Mouse (Mus musculus): ENCODE measurements around the gene Gm20441. TPM values are rescaled to one million over a fixed set of nuclear protein-coding genes. Genes with fewer than 3 reads are reported as not detected.

The Gm20441 gene
- polyA plus RNA-seq, 1 experiment from 2014 or later: not detected

- peaks cover 15% of the 10 kb centered on the region for H3K4me1 ChIP-seq
- no peaks in the 10 kb centered on the region for H3K27me3 ChIP-seq
- no peak overlapping the region for H3K9ac ChIP-seq
- no peak overlapping the region for H3K27ac ChIP-seq (replicated peaks)
- H3K4me2 ChIP-seq (replicated peaks): no peak overlapping the region
- H3K4me3 ChIP-seq (replicated peaks): no peak overlapping the region
- no peak for ATAC-seq (ENCODE audit: insufficient number of reproducible peaks, low FRiP score, low TSS enrichment, low read depth)
- over 99% methylated on average over 3 of the region's 3 CpGs for WGBS
- peaks cover 21% of the 10 kb centered on the region for H3K36me3 ChIP-seq
- no peaks in the 10 kb centered on the region for H3K9me3 ChIP-seq (replicated peaks)
Measured at GRCm38 (mm10) chr10:75760311-75760710, 20.4 kb downstream of the Gm20441 start.

GRCm38 (mm10) chr10:75756719-75757118, 24.0 kb downstream of the Gm20441 start:
- Histone ChIP-seq H3K36me3 (peaks cover 54% of the 10 kb centered on the region), H3K27ac (replicated peaks) (no peak overlapping the region), H3K9me3 (replicated peaks) (no peaks in the 10 kb centered on the region), H3K27me3 (no peaks in the 10 kb centered on the region), H3K4me1 (no peaks in the 10 kb centered on the region), H3K4me2 (replicated peaks) (no peak overlapping the region), H3K9ac (no peak overlapping the region), H3K4me3 (replicated peaks) (no peak overlapping the region)
- no peak for ATAC-seq (ENCODE audit: insufficient number of reproducible peaks, low FRiP score, low TSS enrichment, low read depth)
- 89% methylated on average over 11 of the region's 11 CpGs for WGBS

GRCm38 (mm10) chr10:75744017-75744416, 36.7 kb downstream of the Gm20441 start:
- Histone ChIP-seq H3K9me3 (replicated peaks) (no peaks in the 10 kb centered on the region), H3K9ac (no peak overlapping the region), H3K27me3 (no peaks in the 10 kb centered on the region), H3K27ac (replicated peaks) (no peak overlapping the region), H3K4me2 (replicated peaks) (no peak overlapping the region), H3K36me3 (peaks cover 91% of the 10 kb centered on the region), H3K4me1 (peaks cover 4% of the 10 kb centered on the region; the same call in 1 of the 2 replicates), H3K4me3 (replicated peaks) (no peak overlapping the region)
- 36% methylated on average over 3 of the region's 3 CpGs for WGBS
- peak; percentile 78 for ATAC-seq (ENCODE audit: insufficient number of reproducible peaks, low FRiP score, low TSS enrichment, low read depth)

- Histone ChIP-seq H3K4me1 (peaks cover 4% of the 10 kb centered on the region; the same call in 1 of the 2 replicates), H3K27me3 (no peaks in the 10 kb centered on the region), H3K9me3 (replicated peaks) (no peaks in the 10 kb centered on the region), H3K4me3 (replicated peaks) (no peak overlapping the region), H3K4me2 (replicated peaks) (no peak overlapping the region), H3K9ac (no peak overlapping the region), H3K36me3 (peaks cover 91% of the 10 kb centered on the region), H3K27ac (replicated peaks) (0 out of 2 replicates have a peak overlapping the region, but pooled peaks have one; percentile 48)
- 67% methylated on average over 12 of the region's 12 CpGs for WGBS
- no peak for ATAC-seq (ENCODE audit: insufficient number of reproducible peaks, low FRiP score, low TSS enrichment, low read depth)
Measured at GRCm38 (mm10) chr10:75743369-75743768, 37.4 kb downstream of the Gm20441 start.

GRCm38 (mm10) chr10:75740866-75741265, 39.9 kb downstream of the Gm20441 start:
- WGBS: 95% methylated on average over 3 of the region's 3 CpGs
- no peaks in the 10 kb centered on the region for H3K27me3 ChIP-seq
- H3K9ac ChIP-seq: no peak overlapping the region
- H3K4me2 ChIP-seq (replicated peaks): no peak overlapping the region
- H3K9me3 ChIP-seq (replicated peaks): no peaks in the 10 kb centered on the region
- no peak overlapping the region for H3K27ac ChIP-seq (replicated peaks)
- H3K36me3 ChIP-seq: peaks cover 88% of the 10 kb centered on the region
- no peak overlapping the region for H3K4me3 ChIP-seq (replicated peaks)
- no peak for ATAC-seq (ENCODE audit: insufficient number of reproducible peaks, low FRiP score, low TSS enrichment, low read depth)
- peaks cover 4% of the 10 kb centered on the region; the same call in 1 of the 2 replicates for H3K4me1 ChIP-seq

GRCm38 (mm10) chr10:75725449-75725848, 55.3 kb downstream of the Gm20441 start:
- Histone ChIP-seq H3K9ac (no peak overlapping the region), H3K4me3 (replicated peaks) (no peak overlapping the region), H3K4me1 (no peaks in the 10 kb centered on the region), H3K36me3 (peaks cover 84% of the 10 kb centered on the region), H3K27me3 (no peaks in the 10 kb centered on the region), H3K27ac (replicated peaks) (no peak overlapping the region), H3K9me3 (replicated peaks) (no peaks in the 10 kb centered on the region), H3K4me2 (replicated peaks) (no peak overlapping the region)
- ATAC-seq (ENCODE audit: insufficient number of reproducible peaks, low FRiP score, low TSS enrichment, low read depth): no peak
- WGBS: 89% methylated on average over 7 of the region's 7 CpGs

Other genes starting within 250 kb of the Gm20441 start
- 4.9 and 6.3 TPM in 2 replicates for gene Lrrc75b, start 220.6 kb downstream of the Gm20441 start, polyA plus RNA-seq (2015; fragmentation: Nextera tagmentation; extraction: Ambion mirVana)
- gene Ggt1, start 219.3 kb downstream of the Gm20441 start, polyA plus RNA-seq (2015; fragmentation: Nextera tagmentation; extraction: Ambion mirVana): 1.7 and 2.2 TPM in 2 replicates
- 2.8 and 3.2 TPM in 2 replicates for gene Ggt5, start 191.6 kb downstream of the Gm20441 start, polyA plus RNA-seq (2015; fragmentation: Nextera tagmentation; extraction: Ambion mirVana)
- 9.0 and 10.1 TPM in 2 replicates for gene Susd2, start 136.9 kb downstream of the Gm20441 start, polyA plus RNA-seq (2015; fragmentation: Nextera tagmentation; extraction: Ambion mirVana)
- gene Cabin1, start 16.6 kb downstream of the Gm20441 start, polyA plus RNA-seq (2015; fragmentation: Nextera tagmentation; extraction: Ambion mirVana): 29.4 and 30.0 TPM in 2 replicates
- 53.2 and 58.3 TPM in 2 replicates for gene Ddt, start 7.5 kb downstream of the Gm20441 start, polyA plus RNA-seq (2015; fragmentation: Nextera tagmentation; extraction: Ambion mirVana)
- 17.1 and 18.1 TPM in 2 replicates for gene Gstt3, start 460 bp upstream of the Gm20441 start, polyA plus RNA-seq (2015; fragmentation: Nextera tagmentation; extraction: Ambion mirVana)
- 13.8 and 14.5 TPM in 2 replicates for gene Gstt1, start 17.6 kb upstream of the Gm20441 start, polyA plus RNA-seq (2015; fragmentation: Nextera tagmentation; extraction: Ambion mirVana)
- not detected in 2 replicates for gene Gstt4, start 41.6 kb upstream of the Gm20441 start, polyA plus RNA-seq (2015; fragmentation: Nextera tagmentation; extraction: Ambion mirVana)
- 9.0 and 11.0 TPM in 2 replicates for gene Gstt2, start 56.5 kb upstream of the Gm20441 start, polyA plus RNA-seq (2015; fragmentation: Nextera tagmentation; extraction: Ambion mirVana)
- gene Mif, start 79.3 kb upstream of the Gm20441 start, polyA plus RNA-seq (2015; fragmentation: Nextera tagmentation; extraction: Ambion mirVana): 1,283 and 1,429 TPM in 2 replicates
- 2.0 and 3.1 TPM in 2 replicates for gene Derl3, start 112.5 kb upstream of the Gm20441 start, polyA plus RNA-seq (2015; fragmentation: Nextera tagmentation; extraction: Ambion mirVana)
- gene Smarcb1, start 140.7 kb upstream of the Gm20441 start, polyA plus RNA-seq (2015; fragmentation: Nextera tagmentation; extraction: Ambion mirVana): 187 and 192 TPM in 2 replicates
- 29.7 and 33.4 TPM in 2 replicates for gene Chchd10, start 152.2 kb upstream of the Gm20441 start, polyA plus RNA-seq (2015; fragmentation: Nextera tagmentation; extraction: Ambion mirVana)
- 101 and 133 TPM in 2 replicates for gene Mmp11, start 155.5 kb upstream of the Gm20441 start, polyA plus RNA-seq (2015; fragmentation: Nextera tagmentation; extraction: Ambion mirVana)
- 0.81 and 0.89 TPM in 2 replicates for gene Gm867, start 159.7 kb upstream of the Gm20441 start, polyA plus RNA-seq (2015; fragmentation: Nextera tagmentation; extraction: Ambion mirVana)
- 1.4 and 1.6 TPM in 2 replicates for gene Vpreb3, start 162.1 kb upstream of the Gm20441 start, polyA plus RNA-seq (2015; fragmentation: Nextera tagmentation; extraction: Ambion mirVana)
- not detected in 2 replicates for gene Gm5134, start 173.6 kb upstream of the Gm20441 start, polyA plus RNA-seq (2015; fragmentation: Nextera tagmentation; extraction: Ambion mirVana)

Data from embryonic facial prominence, embryonic 15.5 days (tissue).